Mouse (Mus musculus) skeletal muscle tissue, postnatal 0 days (tissue): Measurements from ENCODE around the gene Chmp4b. TPM values are rescaled to one million over a fixed set of nuclear protein-coding genes. Genes with fewer than 3 reads are reported as not detected.

Experiments used
- polyA plus RNA-seq: library from polyadenylated mRNA; unstranded; fragments of >200 nt; fragmentation: Nextera tagmentation; extraction: Ambion mirVana; gene quantifications from 2 replicates; pipeline ENCODE4 v1.2.1, GENCODE M21; 2015

Chmp4b gene
- 19.1 and 26.6 TPM in 2 replicates for polyA plus RNA-seq

DNA sequence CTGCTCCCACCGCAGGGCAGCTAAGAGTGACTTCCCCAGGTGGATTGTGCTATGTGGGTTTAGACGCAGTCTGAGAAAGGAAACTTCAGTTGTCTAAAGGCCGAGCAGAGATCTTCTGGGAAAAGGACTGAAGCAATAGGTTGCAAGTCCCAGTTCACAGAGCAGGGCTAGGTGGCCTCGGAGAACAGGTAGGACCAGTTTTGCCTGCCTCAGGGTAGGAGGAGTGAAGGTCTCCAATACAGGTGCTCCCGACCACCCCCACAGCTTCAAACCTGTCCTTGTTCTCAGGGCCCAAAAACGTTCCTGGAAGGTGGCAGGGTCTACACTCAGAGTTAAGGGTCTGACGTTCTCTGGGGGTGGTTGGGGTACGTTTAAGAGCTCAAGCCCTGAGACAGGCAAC is at the start of gene Chmp4b:
Chmp4b (plus strand) TSS at position 343 of the 400 bp plus-strand sequence.

DNA sequence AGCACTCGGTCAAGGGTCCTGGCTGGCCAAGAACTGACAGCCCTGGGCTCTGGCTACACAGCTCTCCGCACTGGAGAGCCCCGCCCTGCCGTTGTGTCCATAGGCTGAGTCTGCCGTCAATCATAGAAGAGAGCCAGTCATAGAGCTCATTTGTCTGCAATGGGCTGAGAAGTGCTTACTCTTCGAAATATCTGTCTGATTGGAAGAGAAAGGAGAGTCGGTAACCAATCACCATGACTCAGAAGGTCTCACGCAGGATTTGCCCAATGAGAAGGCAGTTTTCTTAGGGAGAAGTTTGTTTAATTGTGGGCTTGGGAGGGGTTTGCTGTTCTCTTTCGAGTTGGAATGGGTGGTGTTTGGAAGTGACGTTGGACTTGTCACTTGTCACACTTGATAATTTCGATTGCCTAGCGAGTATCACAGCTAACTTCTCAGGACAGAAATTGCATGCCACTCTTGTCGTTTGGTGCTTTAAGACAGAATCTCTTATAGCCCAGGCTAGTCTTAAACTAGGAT is 47.8 kb upstream of the Chmp4b start, which contains the start of gene Pxmp4:
Pxmp4 (minus strand) TSS at position 71 of the 516 bp plus-strand sequence.

DNA sequence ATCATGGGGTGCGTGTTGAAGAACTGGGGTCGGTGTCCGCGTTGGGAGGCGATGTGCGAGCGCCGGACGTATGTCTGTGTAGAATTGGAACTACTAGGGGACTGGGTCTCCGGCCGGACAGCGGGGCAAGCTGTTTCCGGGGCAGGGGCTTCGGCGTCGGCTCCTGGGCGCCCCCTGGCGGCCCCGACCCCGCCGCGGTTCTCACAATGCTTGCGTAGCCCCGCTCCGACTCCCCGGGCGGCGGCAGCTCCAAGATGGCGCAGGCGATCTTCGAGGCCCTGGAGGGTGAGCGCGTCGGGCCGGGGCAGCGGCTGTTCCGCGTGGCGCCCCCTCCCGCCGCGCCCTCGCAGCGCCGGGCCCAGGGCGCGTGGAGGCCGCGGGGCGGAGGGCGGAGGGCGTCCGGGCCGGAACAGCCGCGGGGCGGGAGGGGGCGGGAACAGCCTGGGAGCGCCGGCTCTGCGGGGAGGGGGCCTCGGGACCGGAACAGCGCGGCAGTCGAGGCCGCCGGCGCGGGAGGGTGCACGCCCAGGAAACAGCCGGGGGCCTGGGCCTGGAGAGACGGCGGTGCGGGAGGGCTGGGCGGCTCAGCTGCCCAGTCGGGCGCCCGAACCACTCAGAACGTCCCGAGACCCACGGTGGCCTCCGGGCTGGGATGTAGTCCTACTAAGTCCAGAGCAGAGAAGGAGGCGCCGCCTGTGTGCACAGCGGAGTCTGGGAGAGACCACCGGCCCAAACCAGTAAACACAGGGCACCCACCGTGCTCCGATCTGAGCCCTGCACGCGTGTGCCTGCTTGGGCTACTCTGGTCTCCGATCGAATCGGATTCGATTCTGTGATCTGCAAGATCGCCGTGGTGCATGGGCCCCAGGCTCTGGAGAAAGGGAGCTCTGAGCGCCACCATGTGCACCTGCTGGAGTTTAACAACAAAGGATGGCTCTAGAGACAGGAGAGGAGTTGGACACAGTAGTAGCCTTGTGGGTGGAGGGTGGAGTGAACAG is 38.1 kb upstream of the Chmp4b start, which contains the start of the genes Zfp341 and 4930519P11Rik:
Zfp341 (plus strand) TSS at position 180 of the 998 bp plus-strand sequence.
4930519P11Rik (minus strand) TSS at position 320 of the 998 bp plus-strand sequence.

Other genes starting within 250 kb of the Chmp4b start
- gene Snta1, start 243.6 kb upstream of the Chmp4b start, polyA plus RNA-seq: 97.6 and 111 TPM in 2 replicates
- 16.8 and 17.4 TPM in 2 replicates for gene Cbfa2t2, start 215.2 kb upstream of the Chmp4b start, polyA plus RNA-seq
- gene 1700003F12Rik, start 104.6 kb upstream of the Chmp4b start, polyA plus RNA-seq: 1.0 and 1.3 TPM in 2 replicates
- not detected in 2 replicates for gene Actl10, start 99.9 kb upstream of the Chmp4b start, polyA plus RNA-seq
- 0.73 and 1.3 TPM in 2 replicates for gene Necab3, start 92.8 kb upstream of the Chmp4b start, polyA plus RNA-seq
- gene E2f1, start 81.8 kb upstream of the Chmp4b start, polyA plus RNA-seq: 6.7 and 7.3 TPM in 2 replicates
- gene Pxmp4, start 48.0 kb upstream of the Chmp4b start, polyA plus RNA-seq: 22.3 and 27.5 TPM in 2 replicates
- gene Zfp341, start 38.4 kb upstream of the Chmp4b start, polyA plus RNA-seq: 0.28 and 0.32 TPM in 2 replicates
- 0.39 and 0.97 TPM in 2 replicates for gene 4930519P11Rik, start 38.3 kb upstream of the Chmp4b start, polyA plus RNA-seq
- gene Gm14214, start 118.3 kb downstream of the Chmp4b start, polyA plus RNA-seq: not detected in 2 replicates
- gene Raly, start 139.4 kb downstream of the Chmp4b start, polyA plus RNA-seq: 18.1 and 19.1 TPM in 2 replicates
- 1.5 and 1.7 TPM in 2 replicates for gene a, start 139.7 kb downstream of the Chmp4b start, polyA plus RNA-seq
- 94.0 and 95.0 TPM in 2 replicates for gene Eif2s2, start 241.2 kb downstream of the Chmp4b start, polyA plus RNA-seq